Mouse (Mus musculus) forebrain, embryonic 14.5 days (tissue): ENCODE results near the gene Lmx1a. TPM values are rescaled to one million over a fixed set of nuclear protein-coding genes. Genes with fewer than 3 reads are reported as not detected.

ENCODE experiments used
- ATAC-seq: fragments of 200-750 bp; cut with Nextera tagmentation; 2 replicates; pipeline ENCODE4 v1.8.0; 2017; ENCODE audit warnings: mild to moderate bottlenecking, moderate library complexity
- DNase-seq: peaks from one replicate; pipeline ENCODE4 v3.0.0-alpha.2; 2015; ENCODE audit warnings: low spot score
- H3K27ac ChIP-seq: fragments of 300-500 bp; sonication (generic); 2 replicates; pipeline ENCODE4 v1.5.1; 2014; ENCODE audit warnings: low read depth, mild to moderate bottlenecking, control low read depth, low read length, moderate library complexity
- H3K27me3 ChIP-seq: fragments of 300-500 bp; sonication (generic); replicated peaks from 2 replicates; pipeline ENCODE4 v1.6.1; 2014; ENCODE audit warnings: low read length, control low read depth, mixed read lengths; ENCODE audit not compliant: control insufficient read depth, insufficient read depth
- H3K36me3 ChIP-seq: fragments of 300-500 bp; sonication (generic); 2 replicates; pipeline ENCODE4 v1.6.1; 2014; ENCODE audit warnings: low read length, control low read depth; ENCODE audit not compliant: control insufficient read depth, insufficient read depth
- H3K4me1 ChIP-seq: fragments of 300-500 bp; sonication (generic); 2 replicates; pipeline ENCODE4 v1.6.1; 2014; ENCODE audit warnings: antibody characterized with exemption, low read length, control low read depth; ENCODE audit not compliant: control insufficient read depth, insufficient read depth
- H3K4me2 ChIP-seq: fragments of 300-500 bp; sonication (generic); 2 replicates; pipeline ENCODE4 v1.6.1; 2014; ENCODE audit warnings: mild to moderate bottlenecking, control low read depth, low read length
- H3K4me3 ChIP-seq: fragments of 300-500 bp; sonication (generic); 2 replicates; pipeline ENCODE4 v1.5.1; 2014; ENCODE audit warnings: low read depth, low read length, control low read depth
- H3K9ac ChIP-seq: fragments of 300-500 bp; sonication (generic); 2 replicates; pipeline ENCODE4 v1.6.1; 2014; ENCODE audit warnings: mild to moderate bottlenecking, low read length, control low read depth, moderate library complexity
- H3K9me3 ChIP-seq: fragments of 300-500 bp; sonication (generic); replicated peaks from 2 replicates; pipeline ENCODE4 v1.6.1; 2016; ENCODE audit warnings: low read length, control low read depth, mixed read lengths; ENCODE audit not compliant: control insufficient read depth
- WGBS: fragments of 180-500 bp; shearing (Covaris S2); extraction: QIAGEN DNeasy Blood & Tissue Kit; methylation state at CpG from one replicate; pipeline ENCODE4 v1.1.7; 2014; 5-methylcytosine and 5-hydroxymethylcytosine counted together
- polyA plus RNA-seq: library from polyadenylated mRNA; unstranded; fragments of >200 nt; fragmentation: Nextera tagmentation; extraction: Ambion mirVana; gene quantifications from 2 replicates; pipeline ENCODE4 v1.2.1, GENCODE M21; 2014

The Lmx1a gene
- polyA plus RNA-seq: 2.3 and 2.8 TPM in 2 replicates

DNA sequence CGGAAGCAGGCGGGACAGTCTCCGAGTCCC lies at the start of gene Lmx1a:
TSS of gene Lmx1a (plus strand) at position 6 of the 30 bp plus-strand sequence.
- H3K9ac ChIP-seq: peak within 1 kb of the TSS; percentile 54
- no peaks in the 10 kb centered on the region for H3K36me3 ChIP-seq
- ATAC-seq: no peak
- peak within 1 kb of the TSS; percentile 39 for H3K4me3 ChIP-seq
- H3K27ac ChIP-seq: peak within 1 kb of the TSS; percentile 60; the same call in 1 of the 2 replicates
- H3K4me1 ChIP-seq: peaks cover 13% of the 10 kb centered on the region
- H3K4me2 ChIP-seq: peak within 1 kb of the TSS; percentile 70
- 0% methylated on average over 3 of the region's 3 CpGs for WGBS
- H3K9me3 ChIP-seq: peaks cover 6% of the 10 kb centered on the region; the same call in 1 of the 2 replicates
- DNase-seq: no peak
- peaks cover 66% of the 10 kb centered on the region for H3K27me3 ChIP-seq

DNA sequence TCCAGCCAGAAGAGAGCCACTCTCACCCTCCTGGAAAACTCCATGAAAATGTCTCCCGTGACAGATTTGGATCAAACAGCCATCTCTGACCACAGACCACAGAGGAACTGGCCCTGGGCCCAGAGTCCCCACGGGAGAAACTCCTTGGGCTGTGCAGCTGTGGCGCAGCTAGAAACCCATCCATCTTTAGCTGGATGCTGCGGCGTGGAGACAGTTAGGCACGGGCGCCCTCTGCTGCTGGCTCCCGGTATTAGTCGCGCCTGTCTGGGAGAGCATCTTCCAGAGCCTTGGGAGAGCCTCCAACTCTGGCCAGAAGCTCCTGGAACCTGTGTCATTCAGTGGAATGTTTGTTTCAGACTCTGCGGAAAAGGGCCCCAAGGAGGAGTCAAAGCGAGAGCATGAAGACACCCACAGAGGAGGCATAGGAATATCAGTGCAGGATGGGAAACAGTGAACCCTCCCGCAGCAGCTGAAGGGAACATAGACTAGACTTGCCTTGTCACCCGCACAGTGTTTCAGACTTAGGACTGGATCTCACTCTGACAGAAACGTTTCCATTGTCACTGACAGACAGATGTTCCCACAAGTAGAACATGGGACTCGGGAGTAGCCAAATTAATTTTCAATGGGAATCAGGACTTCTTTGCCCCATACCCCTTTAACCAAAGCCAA lies 44.0 kb upstream of the Lmx1a start:
- DNase-seq: peak; percentile 87
- H3K4me2 ChIP-seq: no peak overlapping the region

DNA sequence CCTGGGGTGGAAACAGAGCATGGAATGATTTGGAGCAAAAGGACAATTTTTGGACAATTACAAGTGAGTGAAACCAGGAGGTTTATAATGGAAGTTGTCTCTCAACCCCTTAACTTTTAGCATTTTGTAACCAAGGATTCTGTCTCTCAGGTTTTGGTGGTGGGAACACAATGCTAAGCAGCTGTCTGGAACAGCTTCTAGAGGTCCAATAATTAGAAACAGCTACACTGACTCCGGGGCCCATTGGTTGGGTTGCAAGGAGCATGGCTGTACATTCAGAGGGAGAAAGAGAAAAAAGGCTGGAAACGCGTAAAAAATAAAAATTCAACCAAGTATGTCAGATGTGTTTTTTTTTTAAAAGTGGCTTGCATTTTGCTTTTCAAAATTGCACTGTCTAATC lies 40.4 kb upstream of the Lmx1a start:
- no peaks in the 10 kb centered on the region for H3K9me3 ChIP-seq
- no peaks in the 10 kb centered on the region for H3K36me3 ChIP-seq
- H3K4me3 ChIP-seq: no peak overlapping the region
- DNase-seq (no peak), ATAC-seq (no peak)
- H3K4me2 ChIP-seq: no peak overlapping the region
- no peak overlapping the region for H3K27ac ChIP-seq
- H3K27me3 ChIP-seq: no peaks in the 10 kb centered on the region
- H3K9ac ChIP-seq: no peak overlapping the region
- no peaks in the 10 kb centered on the region for H3K4me1 ChIP-seq
- WGBS: 90% methylated on average over 3 of the region's 3 CpGs

More for the DNA sequence above, 44.0 kb upstream of the Lmx1a start:
- H3K4me1 ChIP-seq: no peaks in the 10 kb centered on the region
- ATAC-seq: peak; percentile 77
- no peak overlapping the region for H3K27ac ChIP-seq
- H3K9me3 ChIP-seq: no peaks in the 10 kb centered on the region
- H3K9ac ChIP-seq: no peak overlapping the region
- no peak overlapping the region for H3K4me3 ChIP-seq
- no peaks in the 10 kb centered on the region for H3K36me3 ChIP-seq
- WGBS: 18% methylated on average over 16 of the region's 16 CpGs
- no peaks in the 10 kb centered on the region for H3K27me3 ChIP-seq

DNA sequence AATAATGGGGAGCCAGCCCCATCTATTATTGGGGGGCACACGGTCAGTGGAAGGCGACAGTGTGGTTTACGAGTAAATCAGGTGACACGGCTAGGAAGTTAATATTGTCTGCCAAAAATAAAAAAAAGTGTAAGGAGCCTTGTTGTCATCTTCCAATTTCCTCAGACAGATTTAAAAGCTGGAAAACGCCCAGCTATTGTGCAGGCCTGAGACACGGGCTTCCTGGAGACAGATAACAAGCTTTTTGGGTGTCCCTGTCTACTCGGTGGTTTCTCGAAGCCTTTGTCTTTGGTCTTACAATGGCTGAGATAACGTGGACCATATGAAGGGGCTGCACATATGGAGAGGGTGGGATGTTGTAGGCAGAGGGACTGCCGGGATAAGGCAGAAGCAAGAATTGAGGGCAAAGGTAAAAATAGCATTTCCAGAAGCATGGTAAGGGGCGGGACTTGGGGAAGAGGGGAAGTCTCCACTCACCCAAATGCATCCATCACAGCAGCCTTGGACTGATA lies 39.9 kb upstream of the Lmx1a start:
- Histone ChIP-seq H3K4me1 (no peaks in the 10 kb centered on the region), H3K4me2 (no peak overlapping the region), H3K9ac (no peak overlapping the region), H3K9me3 (no peaks in the 10 kb centered on the region), H3K27ac (no peak overlapping the region), H3K4me3 (no peak overlapping the region), H3K27me3 (no peaks in the 10 kb centered on the region), H3K36me3 (no peaks in the 10 kb centered on the region)
- 83% methylated on average over 11 of the region's 11 CpGs for WGBS
- no peak for ATAC-seq
- no peak for DNase-seq

DNA sequence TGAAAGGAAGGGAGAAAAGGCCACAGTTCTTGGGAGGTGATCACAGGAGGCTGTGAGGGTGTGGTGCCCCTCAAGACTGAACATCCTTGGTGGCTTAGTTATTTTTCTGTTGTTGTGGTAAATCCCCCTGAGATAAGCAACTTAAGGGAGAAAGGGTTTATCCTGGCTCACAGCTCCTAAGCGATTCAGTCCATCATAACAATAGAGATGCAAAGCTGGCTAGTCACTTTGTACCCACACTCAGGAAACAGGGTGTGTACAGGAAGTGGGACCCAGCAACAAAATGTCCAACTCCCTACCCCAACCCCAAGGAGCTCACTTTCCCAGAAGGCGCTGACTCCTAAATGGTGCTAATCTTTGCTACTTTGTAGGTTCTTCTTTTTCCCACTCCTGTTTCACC lies 36.7 kb upstream of the Lmx1a start:
- ATAC-seq: no peak
- H3K4me3 ChIP-seq: no peak overlapping the region
- H3K4me1 ChIP-seq: no peaks in the 10 kb centered on the region
- no peaks in the 10 kb centered on the region for H3K9me3 ChIP-seq
- H3K4me2 ChIP-seq: no peak overlapping the region
- 67% methylated on average over 2 of the region's 2 CpGs for WGBS
- H3K36me3 ChIP-seq: no peaks in the 10 kb centered on the region
- no peak for DNase-seq
- no peak overlapping the region for H3K9ac ChIP-seq
- H3K27ac ChIP-seq: no peak overlapping the region
- H3K27me3 ChIP-seq: no peaks in the 10 kb centered on the region

DNA sequence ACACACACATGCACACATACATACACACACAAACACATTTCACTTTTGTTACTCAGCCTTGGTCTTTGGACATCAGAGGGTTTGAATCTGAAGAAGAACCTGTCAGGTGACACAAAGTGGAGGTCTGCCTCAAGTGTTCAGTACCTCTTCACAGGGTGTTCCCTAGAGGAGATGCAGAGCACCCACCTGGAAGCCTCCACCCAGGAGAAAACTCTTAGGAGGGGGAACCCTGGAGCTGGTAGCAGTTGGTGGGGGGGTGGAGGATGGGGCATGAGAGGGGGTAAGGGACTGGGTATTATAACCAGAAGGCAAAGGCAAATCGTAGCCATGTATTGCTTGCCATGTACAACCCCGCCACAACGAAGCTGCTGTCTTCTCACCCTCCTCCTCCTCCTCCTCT lies 30.0 kb upstream of the Lmx1a start:
- ATAC-seq (no peak), DNase-seq (no peak)
- Histone ChIP-seq H3K9ac (no peak overlapping the region), H3K4me2 (no peak overlapping the region), H3K4me1 (peaks cover 12% of the 10 kb centered on the region), H3K27me3 (peaks cover 10% of the 10 kb centered on the region; the same call in 1 of the 2 replicates), H3K36me3 (no peaks in the 10 kb centered on the region), H3K27ac (no peak overlapping the region), H3K4me3 (no peak overlapping the region), H3K9me3 (no peaks in the 10 kb centered on the region)
- 93% methylated on average over 3 of the region's 3 CpGs for WGBS

DNA sequence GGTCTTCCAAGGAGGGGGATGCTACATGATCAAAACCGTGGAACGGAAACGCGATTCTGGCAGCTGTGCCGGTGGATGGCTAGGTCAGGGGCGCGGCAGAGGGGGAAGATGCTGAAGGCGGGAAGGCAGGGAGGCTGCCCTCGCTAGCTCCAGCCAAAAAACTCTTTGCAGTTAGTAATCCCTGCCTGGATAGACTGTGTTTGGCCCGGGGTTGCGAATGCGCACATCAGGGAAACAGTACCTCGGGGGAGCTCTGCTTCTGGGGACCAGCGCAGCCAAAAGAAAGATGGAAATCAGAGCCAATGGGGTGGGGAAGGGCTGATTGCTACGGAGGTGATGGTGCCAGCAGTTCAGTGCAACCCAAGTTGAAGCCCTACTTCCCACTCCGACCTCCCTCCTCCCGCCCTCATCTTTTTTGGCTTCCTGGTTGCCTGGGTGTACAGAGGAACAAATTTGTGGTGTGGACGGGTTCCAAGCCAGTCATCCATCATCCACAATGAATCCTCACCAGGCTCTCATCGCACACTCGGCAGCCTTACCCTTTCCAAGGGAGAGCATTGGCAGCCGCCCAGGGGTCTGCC lies 28.4 kb upstream of the Lmx1a start:
- DNase-seq: peak; percentile 86
- no peaks in the 10 kb centered on the region for H3K36me3 ChIP-seq
- peak overlapping the region; percentile 51; the same call in 1 of the 2 replicates for H3K9ac ChIP-seq
- peak; percentile 89 for ATAC-seq
- H3K9me3 ChIP-seq: no peaks in the 10 kb centered on the region
- H3K4me3 ChIP-seq: peak overlapping the region; percentile 22
- peaks cover 12% of the 10 kb centered on the region for H3K4me1 ChIP-seq
- no peak overlapping the region for H3K27ac ChIP-seq
- 1% methylated on average over 21 of the region's 21 CpGs for WGBS
- peaks cover 10% of the 10 kb centered on the region; the same call in 1 of the 2 replicates for H3K27me3 ChIP-seq
- peak overlapping the region; percentile 53 for H3K4me2 ChIP-seq

DNA sequence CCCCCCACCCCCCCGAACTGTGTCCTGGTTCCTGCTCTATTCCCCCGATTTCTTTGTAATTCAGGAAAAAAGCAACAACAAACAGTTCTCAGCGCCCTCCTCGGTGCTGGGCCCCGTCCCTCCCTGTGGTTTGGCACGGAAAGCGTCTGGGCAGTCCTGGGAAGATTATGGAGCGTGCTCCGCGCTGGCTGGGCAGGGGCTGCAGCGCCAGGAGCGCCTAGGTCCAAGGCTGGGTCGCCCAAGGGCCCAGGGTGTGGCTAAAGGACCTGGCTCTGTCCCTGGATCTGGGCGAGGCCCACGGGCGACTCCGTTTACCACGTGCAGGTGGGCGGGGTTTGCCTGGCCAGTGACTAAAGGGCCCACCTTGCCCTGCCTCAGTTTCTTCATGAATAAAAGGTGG lies 27.9 kb upstream of the Lmx1a start:
- Histone ChIP-seq H3K27ac (no peak overlapping the region), H3K9ac (peak overlapping the region; percentile 51; the same call in 1 of the 2 replicates)

DNA sequence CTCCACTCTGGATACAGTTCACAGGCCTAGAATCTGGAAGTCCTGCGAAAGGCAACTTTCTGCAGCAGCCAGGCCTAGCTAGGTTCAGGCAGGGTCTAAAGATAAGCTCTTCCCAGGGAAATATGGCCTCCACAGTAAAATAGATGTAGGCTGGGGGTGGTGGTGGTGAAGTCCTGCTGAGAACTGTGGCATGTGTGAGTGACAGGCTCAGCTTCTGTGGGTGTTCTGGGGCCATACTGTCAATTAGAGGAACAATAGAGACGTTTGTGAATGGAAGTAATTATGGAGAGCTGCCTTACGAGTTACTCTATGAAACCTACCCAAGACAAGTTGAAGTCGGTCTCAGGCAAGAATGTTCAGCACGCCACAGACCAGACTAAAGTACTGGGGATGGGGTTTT lies 25.9 kb upstream of the Lmx1a start:
- no peak for DNase-seq
- peaks cover 10% of the 10 kb centered on the region; the same call in 1 of the 2 replicates for H3K27me3 ChIP-seq
- no peak overlapping the region for H3K27ac ChIP-seq
- no peak overlapping the region for H3K4me2 ChIP-seq
- no peak for ATAC-seq
- no peak overlapping the region for H3K4me3 ChIP-seq
- WGBS: 22% methylated on average over 5 of the region's 5 CpGs
- no peaks in the 10 kb centered on the region for H3K9me3 ChIP-seq
- peaks cover 12% of the 10 kb centered on the region for H3K4me1 ChIP-seq
- no peaks in the 10 kb centered on the region for H3K36me3 ChIP-seq
- H3K9ac ChIP-seq: no peak overlapping the region

More for the DNA sequence above, 27.9 kb upstream of the Lmx1a start:
- 2% methylated on average over 19 of the region's 19 CpGs for WGBS
- peak; percentile 81 for ATAC-seq
- Histone ChIP-seq H3K36me3 (no peaks in the 10 kb centered on the region), H3K4me2 (peak overlapping the region; percentile 53), H3K27me3 (peaks cover 10% of the 10 kb centered on the region; the same call in 1 of the 2 replicates), H3K4me3 (peak overlapping the region; percentile 22), H3K4me1 (peaks cover 12% of the 10 kb centered on the region), H3K9me3 (no peaks in the 10 kb centered on the region)
- no peak for DNase-seq
